Mouse (Mus musculus) ES-Bruce4 (cell line): ENCODE measurements around the gene Rab30.

Experiments used
- CTCF ChIP-seq: IDR thresholded peaks from one replicate; pipeline ENCODE4 v1.8.1; 2011; ENCODE audit warnings: low read depth, low read length
- POLR2A ChIP-seq: IDR thresholded peaks from one replicate; pipeline ENCODE4 v1.8.1; 2011; ENCODE audit warnings: low read length; ENCODE audit not compliant: insufficient read depth

DNA sequence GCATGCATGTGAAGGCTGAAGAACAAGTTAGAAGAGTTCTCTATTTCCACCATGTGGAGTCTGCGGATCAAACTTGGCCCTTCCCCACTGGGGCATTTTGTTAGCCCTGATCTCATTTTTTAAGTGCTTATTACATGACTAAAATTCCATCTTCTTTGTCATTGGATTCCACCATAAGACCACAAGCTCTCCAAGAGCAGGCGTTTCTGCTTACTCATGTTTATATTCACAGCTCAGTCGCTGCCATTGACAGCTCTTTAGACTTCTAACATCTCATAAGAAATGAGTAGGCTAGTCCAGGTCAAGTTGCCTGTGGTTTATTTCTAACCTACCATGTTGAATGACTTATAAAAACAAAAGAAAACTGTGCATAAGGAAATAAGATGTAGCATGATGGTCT, 84.8 kb downstream of the Rab30 start:
- no peak for TF ChIP-seq CTCF
- TF ChIP-seq POLR2A = no peak
